Mouse (Mus musculus) gastrocnemius, adult 18-20 months (tissue): ENCODE data around the gene Xbp1. TPM values are rescaled to one million over a fixed set of nuclear protein-coding genes. Genes with fewer than 3 reads are reported as not detected.
"Not testable (repeated sequence)": the region's sequence is repeated elsewhere in the genome, so short reads cannot be mapped to it uniquely, and the experiment has no call there.

Experiments used
- DNase-seq: peaks from one replicate; pipeline ENCODE4 v3.0.0; 2021; ENCODE audit warnings: low spot score
- total RNA-seq, 2 experiments: library from RNA; stranded (reverse); gene quantifications; 2 replicates each; pipeline ENCODE4 v1.2.3; 2021

Gene Xbp1
- total RNA-seq, 2 experiments from 2014 or later, result 64.1 to 66.8 TPM

- no peak for DNase-seq
Measured at GRCm38 (mm10) chr11:5526573-5527439, 6.3 kb downstream of the Xbp1 start.

GRCm38 (mm10) chr11:5527865-5528523, 7.5 kb downstream of the Xbp1 start:
- DNase-seq, result no peak

DNA sequence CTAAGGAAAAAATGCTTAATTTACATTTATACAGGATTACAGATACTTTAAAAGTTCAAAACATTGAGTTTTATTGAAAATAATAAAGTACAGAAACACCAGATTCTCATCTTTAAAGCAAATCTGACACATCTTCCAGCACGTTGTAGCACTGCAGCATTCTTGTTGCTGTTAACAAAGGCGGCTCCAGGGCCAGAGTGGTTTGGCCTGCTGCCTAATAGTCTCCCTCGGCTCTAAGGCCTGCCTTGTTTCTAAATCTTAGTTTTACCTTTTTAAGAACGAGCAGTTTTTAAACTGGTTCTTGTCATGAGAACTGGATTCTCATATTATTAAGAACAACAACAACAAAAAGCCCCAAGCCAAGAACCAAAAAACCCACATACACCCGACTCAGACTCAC, 8.4 kb downstream of the Xbp1 start:
- no peak for DNase-seq

DNA sequence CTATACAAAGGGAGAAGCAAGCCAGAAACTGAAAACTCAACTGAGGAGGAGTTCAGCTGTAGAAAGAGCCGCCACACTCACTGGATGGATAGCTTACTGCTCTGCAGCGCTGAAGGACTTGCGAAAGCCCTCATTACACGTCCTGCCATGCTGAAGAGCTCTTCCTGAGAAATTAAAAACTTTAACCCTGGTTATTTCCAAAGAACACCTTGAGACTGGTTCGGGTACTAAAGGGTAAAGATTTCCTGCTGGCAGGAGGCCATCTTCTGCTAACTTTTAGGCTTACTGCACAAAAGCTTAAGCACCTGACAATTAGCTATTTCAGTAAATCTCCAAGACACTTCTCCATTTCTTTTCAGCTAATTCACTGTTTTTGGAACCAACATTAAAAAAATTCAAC, 9.7 kb downstream of the Xbp1 start:
- no peak for DNase-seq

DNA sequence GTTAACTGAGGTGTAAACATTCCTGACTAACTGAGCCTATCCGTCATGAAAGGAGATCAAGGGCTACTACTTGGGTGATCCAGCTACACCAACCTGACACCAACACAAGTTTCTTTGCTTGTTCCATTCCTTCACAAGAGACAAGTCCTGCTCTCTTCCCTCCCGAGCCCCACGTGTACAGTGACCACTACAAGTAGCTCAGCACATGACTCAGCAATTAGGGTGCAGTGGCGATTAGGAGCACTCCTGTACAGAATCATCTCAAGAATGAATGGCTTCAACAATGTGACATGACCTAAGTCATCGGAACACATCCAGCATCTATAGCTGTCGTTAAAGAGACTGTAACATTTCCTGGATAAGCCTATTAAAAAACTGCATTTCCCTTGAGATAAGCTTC, 10.3 kb downstream of the Xbp1 start:
- DNase-seq, result no peak

DNA sequence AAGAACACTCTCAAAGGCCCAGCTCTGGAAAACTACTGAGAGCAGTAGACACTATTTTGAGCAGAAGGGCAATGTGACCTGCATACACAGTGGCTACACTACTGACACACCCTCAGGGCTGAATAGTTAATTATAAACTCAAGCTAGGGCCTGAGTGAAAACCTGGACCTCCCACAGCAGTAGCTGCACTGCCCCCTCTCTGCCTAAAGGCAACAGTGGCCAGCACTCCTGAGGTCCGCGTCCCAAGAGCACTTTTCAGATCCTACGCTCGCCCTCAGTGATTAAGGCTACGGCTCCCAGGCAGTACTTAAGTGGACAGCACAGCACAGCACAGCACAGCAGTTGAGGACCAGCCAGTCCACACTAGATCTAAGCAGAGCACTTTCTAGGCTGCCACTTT, 12.6 kb downstream of the Xbp1 start:
- peak; percentile 31 for DNase-seq

DNA sequence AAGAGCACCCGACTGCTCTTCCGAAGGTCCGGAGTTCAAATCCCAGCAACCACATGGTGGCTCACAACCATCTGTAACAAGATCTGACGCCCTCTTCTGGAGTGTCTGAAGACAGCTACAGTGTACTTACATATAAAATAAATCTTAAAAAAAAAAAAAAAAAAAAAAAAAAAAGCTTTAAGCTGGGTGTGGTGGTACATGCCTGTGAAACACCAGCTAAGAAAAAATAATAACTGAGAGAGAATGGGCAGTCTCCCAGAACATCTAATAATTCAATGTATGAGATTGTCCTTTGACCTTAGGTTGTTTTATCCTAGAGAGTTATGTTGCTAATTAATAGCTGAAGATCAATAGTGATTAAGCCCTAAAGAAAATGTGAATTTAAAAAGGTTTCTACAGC, 17.0 kb downstream of the Xbp1 start:
- DNase-seq, result not testable (repeated sequence)

- DNase-seq, result no peak
Measured at GRCm38 (mm10) chr11:5540331-5540730, 19.9 kb downstream of the Xbp1 start.

DNA sequence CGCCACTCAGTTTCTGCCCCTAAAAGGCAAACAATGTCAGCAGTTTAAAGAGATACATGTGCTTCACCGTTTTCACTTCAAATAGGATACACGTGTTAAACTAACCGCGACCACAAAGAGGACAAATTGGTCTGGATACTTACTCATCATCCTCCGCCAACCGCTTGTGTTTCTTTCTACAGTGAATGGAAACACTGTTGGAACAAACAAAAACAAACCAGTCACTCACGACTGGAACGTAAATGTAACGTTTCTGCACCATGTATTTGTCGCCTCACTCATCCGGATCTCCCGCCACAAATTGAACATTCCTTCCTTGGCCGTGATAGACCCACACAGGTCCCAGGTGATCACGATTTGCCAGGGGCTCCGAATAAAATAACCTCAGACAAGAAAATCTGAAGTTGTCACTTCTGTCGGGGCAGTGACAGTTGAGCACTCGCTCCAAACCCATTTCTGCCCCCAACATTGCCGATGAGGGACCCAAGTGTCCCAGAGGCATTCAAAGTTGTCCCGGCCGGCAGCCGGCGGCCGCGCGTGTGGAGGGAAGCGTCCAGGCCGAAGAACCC, 20.9 kb downstream of the Xbp1 start:
- no peak for DNase-seq

DNA sequence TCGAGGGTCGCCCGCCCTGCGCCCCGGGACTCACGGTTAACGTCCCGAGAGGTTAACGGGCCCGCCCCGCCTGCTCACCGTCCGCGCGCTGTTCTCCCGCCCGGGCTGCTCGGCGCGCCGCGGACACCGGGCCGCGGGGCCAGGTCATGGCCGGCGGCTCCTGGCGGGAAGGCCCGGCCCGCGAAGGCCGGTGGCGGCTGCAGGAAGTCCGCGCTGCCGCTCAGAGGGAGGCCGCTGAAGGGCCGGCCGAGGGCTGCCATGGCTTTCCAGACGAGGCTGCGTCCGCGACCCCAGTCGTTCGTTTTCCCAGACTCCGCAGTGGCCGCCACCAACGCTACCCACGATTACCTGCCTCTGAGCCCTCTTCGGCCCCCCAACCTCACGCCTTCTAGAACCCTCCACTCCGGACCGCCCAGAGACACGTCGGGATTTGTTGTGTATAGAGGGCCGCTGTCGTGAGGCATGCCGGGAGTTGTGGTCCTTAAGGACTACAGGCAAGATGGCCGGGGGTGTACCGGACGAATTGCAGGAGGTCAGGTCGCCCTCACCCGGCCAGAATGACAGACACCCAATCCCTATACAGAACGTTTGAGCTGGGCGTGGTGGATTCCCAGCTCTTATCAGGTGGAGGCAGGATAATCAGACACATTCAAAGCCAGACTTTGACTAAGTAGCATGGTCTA, 21.5 kb downstream of the Xbp1 start, which contains the start of gene Ccdc117:
Gene Ccdc117, minus strand, starts transcription at position 389 of the 683 bp plus-strand sequence.
- DNase-seq, result peak; percentile 94

DNA sequence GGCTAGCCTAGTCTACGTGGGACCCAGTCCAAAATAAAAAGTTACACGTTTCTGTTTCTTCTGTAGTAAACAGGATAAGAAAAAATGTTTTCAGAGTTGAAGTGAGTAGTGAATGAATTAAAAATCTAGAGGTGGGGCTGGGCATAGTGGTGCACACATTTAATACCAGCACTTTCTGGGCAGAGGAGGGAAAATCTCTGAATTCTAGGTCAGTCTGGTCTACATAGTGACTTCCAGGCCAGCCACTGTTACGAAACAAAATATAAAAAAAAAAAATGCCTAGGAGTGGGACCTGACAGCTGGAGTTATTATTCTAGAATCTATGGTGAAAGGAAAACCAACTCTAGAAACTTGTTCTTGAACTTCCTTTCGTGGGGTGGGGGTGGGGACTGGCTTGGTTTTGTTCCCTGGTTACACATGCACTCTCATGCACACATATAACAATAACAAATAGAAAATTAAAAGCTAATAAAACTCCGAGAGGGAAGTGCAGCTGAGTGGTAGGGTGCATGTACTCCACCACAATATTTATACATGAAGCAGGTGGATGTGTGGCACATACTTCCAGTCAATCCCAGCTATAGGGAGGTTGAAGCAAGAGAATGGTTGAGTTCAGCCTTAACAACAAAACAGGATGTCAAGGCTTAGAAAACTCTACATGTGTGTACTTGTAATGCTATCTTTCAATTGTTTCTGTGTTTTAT, 22.2 kb downstream of the Xbp1 start:
- DNase-seq, result no peak

- DNase-seq, result no peak
Measured at GRCm38 (mm10) chr11:5543281-5543680, 22.8 kb downstream of the Xbp1 start.

DNA sequence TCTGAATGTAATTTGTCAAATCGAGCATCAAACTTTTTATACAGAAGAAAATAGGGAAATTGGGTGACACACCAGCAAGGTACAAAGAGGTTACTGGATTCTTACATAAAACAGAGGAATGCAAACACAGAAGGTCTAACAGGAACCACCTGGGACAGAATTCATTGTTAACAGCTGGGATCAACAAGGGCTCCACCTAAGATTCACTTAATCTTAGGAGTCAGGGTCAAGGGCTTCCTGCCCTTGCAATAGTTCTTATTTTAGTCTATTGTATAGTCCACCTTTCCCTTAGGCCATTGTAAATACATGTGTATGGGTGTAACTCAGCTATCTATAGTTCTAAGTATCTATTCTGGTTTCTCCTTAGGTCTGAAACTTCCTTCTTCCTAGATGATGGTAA, 24.2 kb downstream of the Xbp1 start:
- not testable (repeated sequence) for DNase-seq

GRCm38 (mm10) chr11:5545457-5545856, 25.0 kb downstream of the Xbp1 start:
- DNase-seq, result no peak

DNA sequence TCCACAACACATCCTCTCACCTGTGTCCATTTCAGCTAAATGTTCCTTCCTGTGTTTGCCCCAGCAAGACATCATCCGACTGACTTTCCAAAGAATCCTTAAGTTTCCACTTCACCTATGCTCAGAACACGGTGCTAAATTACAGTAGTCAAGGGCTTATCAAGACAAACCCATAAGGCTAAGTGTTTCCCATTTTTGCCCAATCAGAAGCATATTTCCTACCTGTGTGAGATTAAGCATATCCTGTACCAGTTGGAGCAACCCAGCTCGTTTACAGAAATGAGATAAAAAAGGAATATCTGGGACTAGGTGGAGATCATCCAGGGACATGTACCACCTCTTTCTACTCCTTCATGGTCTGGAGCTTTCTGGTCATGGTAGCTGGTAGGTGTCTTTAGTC, 26.2 kb downstream of the Xbp1 start:
- DNase-seq, result no peak

DNA sequence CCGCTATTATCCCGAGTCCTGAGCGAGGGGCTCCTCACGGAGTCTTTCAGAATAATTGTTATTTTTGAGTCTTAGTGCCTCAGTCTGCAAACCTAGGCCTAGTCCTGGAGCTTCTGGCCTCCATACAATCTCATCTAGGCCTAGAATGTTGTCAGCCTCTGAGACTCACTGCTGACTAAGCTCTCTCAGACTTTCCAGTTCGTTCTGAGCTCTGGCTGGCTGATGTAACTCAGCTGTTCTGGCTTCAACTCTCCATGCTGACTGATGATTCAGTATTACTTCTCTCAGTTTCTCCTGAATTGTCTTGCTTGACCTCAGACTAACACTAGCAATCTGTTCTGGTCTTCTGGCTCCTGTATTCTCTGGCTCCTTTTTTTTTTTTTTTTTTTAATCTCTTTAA, 31.0 kb downstream of the Xbp1 start:
- DNase-seq, result no peak

GRCm38 (mm10) chr11:5551931-5552330, 31.5 kb downstream of the Xbp1 start:
- no peak for DNase-seq

DNA sequence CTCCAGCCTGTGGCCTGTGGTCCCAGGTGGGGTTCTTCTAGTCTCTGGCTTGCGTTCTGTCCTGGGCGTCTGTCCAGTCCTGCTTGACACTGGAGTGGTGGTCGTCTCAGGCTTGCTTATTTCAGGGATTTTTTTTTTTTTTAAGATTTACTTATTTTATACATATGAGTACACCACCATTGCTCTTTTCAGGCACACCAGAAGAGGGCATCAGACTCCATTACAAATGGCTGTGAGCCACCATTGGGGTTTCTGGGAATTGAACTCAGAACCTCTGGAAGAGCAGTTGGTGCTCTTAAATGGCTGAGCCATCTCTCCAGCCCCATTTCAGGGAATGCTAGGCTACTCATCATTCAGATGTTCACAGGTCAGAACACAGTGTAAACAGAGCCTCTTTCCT, 39.8 kb downstream of the Xbp1 start:
- DNase-seq, result no peak

DNA sequence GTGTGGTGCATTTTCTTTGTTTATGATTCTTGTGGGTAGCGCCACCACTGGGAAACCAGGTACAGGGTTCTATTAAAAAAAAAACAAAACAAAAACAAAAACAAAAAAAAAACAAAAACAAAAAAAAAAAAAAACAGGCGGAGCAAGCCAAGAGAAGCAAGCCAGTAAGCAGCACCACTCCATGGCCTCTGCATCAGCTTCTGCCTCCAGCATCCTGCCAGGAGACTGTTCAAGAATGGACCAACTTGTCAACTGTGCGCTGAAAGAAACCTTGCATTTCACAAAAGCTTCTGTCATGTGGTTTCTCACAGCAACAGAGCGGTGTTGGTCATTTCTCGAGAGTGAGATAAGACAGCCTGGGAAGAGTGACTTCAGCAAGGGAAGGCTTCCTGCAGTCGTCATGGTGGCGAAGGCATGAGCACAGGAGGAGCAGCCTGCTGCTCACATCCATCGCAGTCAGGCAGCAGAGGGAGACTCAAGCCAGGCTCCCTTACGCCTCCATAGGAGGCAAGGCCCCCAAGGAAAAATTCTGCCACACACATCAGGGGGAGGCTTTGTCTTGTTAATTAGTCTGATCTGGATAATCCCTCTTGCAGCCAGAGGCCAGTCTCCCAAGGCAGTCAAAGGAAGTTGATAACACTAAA, 42.3 kb downstream of the Xbp1 start:
- no peak for DNase-seq

DNA sequence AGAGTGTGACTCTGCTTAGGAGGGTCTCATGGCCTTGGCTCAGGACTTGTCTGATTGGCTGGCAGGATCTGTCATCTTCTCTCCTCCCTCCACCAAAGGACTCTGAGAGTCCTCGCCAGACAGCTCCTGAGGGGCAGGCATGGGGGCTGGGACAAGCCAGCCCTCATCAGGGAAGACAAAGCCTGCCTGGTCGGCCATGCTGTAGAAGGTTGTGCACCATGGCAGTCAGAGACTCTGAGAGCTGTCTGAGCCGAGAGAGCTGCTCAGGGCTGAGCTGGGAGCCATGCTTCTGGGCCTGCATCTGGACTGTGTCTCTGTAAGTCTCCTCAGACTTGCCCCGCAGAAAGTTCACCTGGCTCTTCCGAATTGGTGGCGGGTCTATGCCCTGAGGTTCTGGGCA, 43.4 kb downstream of the Xbp1 start:
- DNase-seq, result no peak

GRCm38 (mm10) chr11:5565596-5565995, 45.1 kb downstream of the Xbp1 start:
- no peak for DNase-seq
